Mouse (Mus musculus) liver, embryonic 16.5 days (tissue): ENCODE results near the gene Acsl3. TPM values are rescaled to one million over a fixed set of nuclear protein-coding genes. Genes with fewer than 3 reads are reported as not detected.

Experiments used
- ATAC-seq: fragments of 200-750 bp; cut with Nextera tagmentation; 2 replicates; pipeline ENCODE4 v1.8.0; 2017; ENCODE audit warnings: low read depth, mild to moderate bottlenecking, moderate number of reproducible peaks, moderate library complexity
- H3K27ac ChIP-seq: fragments of 300-500 bp; sonication (generic); 2 replicates; pipeline ENCODE4 v1.5.1; 2014; ENCODE audit warnings: mild to moderate bottlenecking, low read length
- H3K27me3 ChIP-seq: fragments of 300-500 bp; sonication (generic); 2 replicates; pipeline ENCODE4 v1.6.1; 2014; ENCODE audit warnings: low read depth, low read length, mixed read lengths; ENCODE audit not compliant: control insufficient read depth, insufficient read depth
- H3K36me3 ChIP-seq: fragments of 300-500 bp; sonication (generic); 2 replicates; pipeline ENCODE4 v1.6.1; 2014; ENCODE audit warnings: mild to moderate bottlenecking; ENCODE audit not compliant: control insufficient read depth, insufficient read depth
- H3K4me1 ChIP-seq: fragments of 300-500 bp; sonication (generic); 2 replicates; pipeline ENCODE4 v1.6.1; 2014; ENCODE audit warnings: low read depth, low read length, mixed read lengths; ENCODE audit not compliant: control insufficient read depth
- H3K4me2 ChIP-seq: fragments of 300-500 bp; sonication (generic); 2 replicates; pipeline ENCODE4 v1.6.1; 2014; ENCODE audit warnings: low read depth, low read length, mixed read lengths
- H3K4me3 ChIP-seq: fragments of 300-500 bp; sonication (generic); 2 replicates; pipeline ENCODE4 v1.5.1; 2014; ENCODE audit warnings: low read depth, mild to moderate bottlenecking, low read length
- H3K9ac ChIP-seq: fragments of 300-500 bp; sonication (generic); 2 replicates; pipeline ENCODE4 v1.6.1; 2014; ENCODE audit warnings: low read depth, low read length
- H3K9me3 ChIP-seq: fragments of 300-500 bp; sonication (generic); replicated peaks from 2 replicates; pipeline ENCODE4 v1.6.1; 2016; ENCODE audit warnings: low read length; ENCODE audit not compliant: control insufficient read depth
- WGBS: fragments of 180-500 bp; shearing (Covaris S2); extraction: QIAGEN DNeasy Blood & Tissue Kit; methylation state at CpG from one replicate; pipeline ENCODE4 v1.1.7; 2014; ENCODE audit not compliant: insufficient replicate concordance; 5-methylcytosine and 5-hydroxymethylcytosine counted together
- polyA plus RNA-seq: library from polyadenylated mRNA; unstranded; fragments of >200 nt; fragmentation: Nextera tagmentation; extraction: Ambion mirVana; gene quantifications from 2 replicates; pipeline ENCODE4 v1.2.1, GENCODE M21; 2015

The Acsl3 gene
- polyA plus RNA-seq = 17.4 and 18.9 TPM in 2 replicates

DNA sequence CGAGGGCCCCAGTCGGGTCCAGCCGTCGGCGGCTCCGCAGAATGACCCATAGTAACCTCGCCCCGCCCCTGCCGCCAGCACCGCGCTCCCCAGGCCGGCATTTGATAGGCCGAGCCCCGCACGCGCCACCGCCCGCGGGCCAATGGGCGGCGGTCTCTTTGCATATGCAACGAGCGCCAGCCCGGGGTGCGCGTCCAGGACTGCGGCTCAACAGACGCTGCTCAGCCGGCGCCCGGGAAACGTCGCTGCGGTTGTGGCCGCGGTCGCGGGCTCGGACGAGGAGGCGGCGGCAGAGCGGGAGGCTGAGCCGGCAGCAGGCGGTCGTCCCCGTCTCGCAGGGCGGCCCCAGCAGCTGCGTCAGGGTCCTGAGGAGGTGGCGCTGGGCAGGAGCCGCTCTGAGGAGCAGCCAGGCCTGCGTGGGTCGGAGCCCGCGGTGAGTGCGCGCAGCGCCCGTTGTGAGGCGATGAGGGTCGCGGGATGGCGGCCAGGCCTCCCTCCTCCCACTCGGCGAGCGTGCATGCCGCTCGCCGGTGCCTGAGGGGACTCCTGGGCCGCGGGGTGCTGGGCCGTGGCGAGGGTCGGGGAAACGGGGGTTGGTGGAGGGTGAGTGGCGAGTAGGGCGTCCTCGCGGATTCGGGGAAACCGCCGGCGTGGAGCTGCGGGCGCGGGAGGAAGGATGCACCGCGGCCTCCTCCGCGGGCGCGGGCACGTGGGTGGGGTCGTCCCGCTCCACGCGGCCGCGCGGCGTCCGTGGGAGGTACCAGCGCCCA, at the start of gene Acsl3, which contains the start of gene Utp14b:
Gene Acsl3 (plus strand): TSS at position 155 of the 770 bp plus-strand sequence.
Gene Utp14b (plus strand): TSS at position 368 of the 770 bp plus-strand sequence.
- no peaks in the 10 kb centered on the region for H3K9me3 ChIP-seq
- H3K27ac ChIP-seq = peak within 1 kb of the TSS; percentile 81
- H3K27me3 ChIP-seq = no peaks in the 10 kb centered on the region
- H3K36me3 ChIP-seq = no peaks in the 10 kb centered on the region
- H3K4me1 ChIP-seq = peaks cover 24% of the 10 kb centered on the region
- WGBS = under 1% methylated on average over 91 of the region's 104 CpGs
- H3K4me2 ChIP-seq = peak within 1 kb of the TSS; percentile 95
- peak; percentile 100 for ATAC-seq
- peak within 1 kb of the TSS; percentile 90 for H3K4me3 ChIP-seq
- peak within 1 kb of the TSS; percentile 91 for H3K9ac ChIP-seq

DNA sequence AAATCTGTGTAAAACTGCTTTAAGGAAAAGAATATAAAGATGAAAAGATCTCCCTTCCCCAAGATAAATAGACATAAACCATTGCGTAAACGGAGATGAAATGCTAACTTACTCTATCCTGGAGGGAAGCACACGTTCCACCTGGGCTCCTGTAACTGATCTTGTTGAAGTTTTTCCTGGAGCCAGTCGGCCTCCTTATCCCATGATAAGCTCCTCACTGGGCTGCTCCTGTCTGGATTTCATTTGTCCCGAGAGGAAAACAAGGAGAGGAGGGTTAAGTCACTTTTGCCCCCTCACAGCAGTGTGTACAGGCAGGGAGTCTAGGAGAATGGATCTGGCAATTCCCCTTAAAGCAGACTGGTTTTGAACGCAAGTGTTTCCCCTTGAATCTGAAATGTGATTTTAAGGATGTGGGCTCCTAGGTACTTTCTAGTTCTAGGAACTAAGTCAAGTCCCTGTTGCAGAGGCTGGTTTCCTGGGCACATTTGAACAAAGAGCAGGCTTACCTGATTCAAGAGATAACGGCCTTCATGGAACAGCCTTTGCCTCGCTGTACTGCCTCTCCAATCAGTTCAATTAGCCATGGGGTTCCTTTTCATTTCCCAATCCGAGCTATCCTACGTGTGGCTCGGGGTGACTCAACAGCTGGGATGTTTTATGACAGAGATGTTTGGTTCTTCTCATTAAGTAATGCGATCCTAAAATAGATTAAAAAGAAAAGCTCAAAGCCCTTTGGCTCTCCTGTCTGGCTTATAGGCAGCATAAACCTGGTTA, 48.3 kb upstream of the Acsl3 start:
- Histone ChIP-seq H3K27me3 (no peaks in the 10 kb centered on the region), H3K4me3 (no peak overlapping the region), H3K4me2 (no peak overlapping the region), H3K36me3 (no peaks in the 10 kb centered on the region), H3K4me1 (no peaks in the 10 kb centered on the region), H3K9me3 (no peaks in the 10 kb centered on the region), H3K9ac (no peak overlapping the region), H3K27ac (no peak overlapping the region)
- ATAC-seq = no peak
- 38% methylated on average over 12 of the region's 12 CpGs for WGBS

DNA sequence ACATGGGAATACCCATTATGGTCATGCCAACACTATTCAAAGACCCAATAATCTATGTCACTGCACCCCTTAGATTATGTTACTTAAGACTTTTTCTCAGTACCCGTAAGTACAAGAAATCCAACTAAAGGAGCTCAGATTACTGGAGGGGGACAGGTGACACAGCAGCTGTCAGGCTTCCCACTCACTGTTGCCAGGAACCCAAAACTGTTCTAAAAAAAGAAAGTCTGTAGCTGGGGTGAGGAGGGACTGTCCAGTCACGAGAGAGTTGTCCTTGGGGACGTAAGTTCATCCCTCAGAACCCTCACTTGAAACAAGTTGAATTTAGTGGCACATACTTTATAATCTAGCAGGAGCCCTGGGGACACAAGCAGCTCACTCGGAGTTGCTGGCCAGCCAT, 46.6 kb upstream of the Acsl3 start:
- no peaks in the 10 kb centered on the region for H3K27me3 ChIP-seq
- no peaks in the 10 kb centered on the region for H3K9me3 ChIP-seq
- H3K27ac ChIP-seq = no peak overlapping the region
- ATAC-seq = no peak
- H3K4me1 ChIP-seq = no peaks in the 10 kb centered on the region
- no peak overlapping the region for H3K4me2 ChIP-seq
- WGBS = 55% methylated on average over 4 of the region's 4 CpGs
- H3K36me3 ChIP-seq = no peaks in the 10 kb centered on the region
- no peak overlapping the region for H3K9ac ChIP-seq
- no peak overlapping the region for H3K4me3 ChIP-seq

DNA sequence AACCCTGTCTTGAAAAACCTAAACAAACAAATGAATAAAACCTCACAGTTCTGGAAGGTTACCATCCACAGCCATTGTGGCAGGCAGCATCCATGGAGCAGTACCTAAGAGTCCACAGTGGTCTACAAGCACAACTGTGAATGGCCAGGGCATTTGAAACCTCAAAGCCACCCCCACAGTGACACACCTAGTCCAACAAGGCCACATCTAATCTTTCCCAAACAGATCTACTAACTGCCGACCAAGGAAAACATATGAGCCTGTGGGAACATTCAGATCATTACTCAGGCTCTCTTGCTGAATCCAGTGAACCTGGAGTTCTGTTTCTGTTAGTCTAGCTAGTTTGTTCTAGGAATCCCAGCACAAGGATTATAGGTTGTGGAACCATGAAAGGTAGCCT, 44.7 kb upstream of the Acsl3 start:
- H3K27me3 ChIP-seq = no peaks in the 10 kb centered on the region
- no peaks in the 10 kb centered on the region for H3K9me3 ChIP-seq
- H3K9ac ChIP-seq = no peak overlapping the region
- H3K4me3 ChIP-seq = no peak overlapping the region
- WGBS = 50% methylated on average over 1 of the region's 1 CpGs
- H3K36me3 ChIP-seq = no peaks in the 10 kb centered on the region
- H3K4me1 ChIP-seq = no peaks in the 10 kb centered on the region
- no peak for ATAC-seq
- H3K4me2 ChIP-seq = no peak overlapping the region
- H3K27ac ChIP-seq = no peak overlapping the region

DNA sequence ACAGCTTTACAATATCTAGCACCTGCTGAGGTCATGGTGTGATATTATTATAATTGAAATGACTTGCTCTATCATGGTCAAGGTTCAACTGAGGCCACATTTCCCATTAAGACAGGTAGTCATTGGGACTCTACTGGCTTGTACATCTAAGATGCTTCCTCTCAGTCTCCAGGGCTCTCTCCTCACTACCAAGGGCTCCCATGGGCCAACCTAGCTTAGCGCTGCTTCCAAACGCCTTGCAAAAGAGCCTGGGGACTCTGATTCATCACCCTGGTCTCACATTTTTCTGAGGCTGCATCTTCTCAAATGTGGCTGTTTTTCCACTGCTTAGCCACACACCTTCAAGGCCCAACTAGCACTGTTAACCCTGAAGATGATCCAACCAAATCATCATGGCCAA, 33.3 kb upstream of the Acsl3 start:
- H3K36me3 ChIP-seq = no peaks in the 10 kb centered on the region
- H3K4me3 ChIP-seq = no peak overlapping the region
- no peak overlapping the region for H3K9ac ChIP-seq
- no peaks in the 10 kb centered on the region for H3K4me1 ChIP-seq
- no peak overlapping the region for H3K4me2 ChIP-seq
- no peak for ATAC-seq
- no peaks in the 10 kb centered on the region for H3K27me3 ChIP-seq
- H3K27ac ChIP-seq = no peak overlapping the region
- H3K9me3 ChIP-seq = no peaks in the 10 kb centered on the region
- 90% methylated on average over 2 of the region's 2 CpGs for WGBS

DNA sequence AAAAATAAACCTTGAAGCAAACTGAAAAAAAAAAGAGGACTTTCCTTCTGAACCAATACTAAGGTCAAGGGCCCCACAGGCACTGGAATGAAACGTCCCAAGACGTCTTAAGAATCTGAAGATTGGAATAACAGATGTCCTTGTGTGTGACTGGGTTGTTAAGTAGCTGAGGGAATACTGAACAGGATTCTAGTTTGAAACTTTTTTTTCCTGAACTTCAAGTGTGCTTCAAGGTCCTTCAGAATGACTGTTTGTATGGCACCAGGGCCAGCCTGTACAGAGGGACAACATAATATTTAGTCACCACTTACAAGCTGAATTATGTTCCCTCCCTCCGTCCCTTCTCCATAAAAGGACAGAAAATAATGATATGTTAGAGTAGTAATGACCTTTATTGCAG, 23.1 kb upstream of the Acsl3 start:
- no peak for ATAC-seq

DNA sequence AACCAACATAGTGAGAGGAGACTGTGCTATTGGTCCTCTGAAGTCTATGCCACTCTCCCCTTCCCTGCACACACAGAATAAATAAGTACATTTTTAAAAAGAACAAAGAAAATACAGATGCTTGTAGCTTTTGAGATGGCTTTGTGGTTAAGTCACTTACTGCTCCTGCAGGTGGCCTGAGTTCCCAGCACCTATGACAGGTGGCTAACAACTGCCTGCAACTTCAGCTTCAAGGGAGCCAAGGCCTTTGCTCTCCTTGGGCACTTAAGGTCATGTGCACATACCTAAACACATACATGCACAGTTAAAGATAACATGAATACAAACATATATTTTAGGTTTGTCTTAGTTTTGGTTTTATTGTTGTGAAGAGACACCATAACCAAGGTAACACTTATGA, 16.8 kb upstream of the Acsl3 start:
- H3K36me3 ChIP-seq = no peaks in the 10 kb centered on the region
- H3K4me2 ChIP-seq = no peak overlapping the region
- H3K9me3 ChIP-seq = no peaks in the 10 kb centered on the region
- H3K27ac ChIP-seq = no peak overlapping the region
- H3K4me1 ChIP-seq = no peaks in the 10 kb centered on the region
- H3K27me3 ChIP-seq = no peaks in the 10 kb centered on the region
- no peak overlapping the region for H3K9ac ChIP-seq
- no peak overlapping the region for H3K4me3 ChIP-seq
- ATAC-seq = no peak

More for the DNA sequence above, 23.1 kb upstream of the Acsl3 start:
- H3K4me2 ChIP-seq = no peak overlapping the region
- H3K27ac ChIP-seq = no peak overlapping the region
- H3K4me1 ChIP-seq = no peaks in the 10 kb centered on the region
- H3K9ac ChIP-seq = no peak overlapping the region
- no peaks in the 10 kb centered on the region for H3K36me3 ChIP-seq
- no peaks in the 10 kb centered on the region for H3K9me3 ChIP-seq
- 55% methylated on average over 3 of the region's 3 CpGs for WGBS
- no peak overlapping the region for H3K4me3 ChIP-seq
- no peaks in the 10 kb centered on the region for H3K27me3 ChIP-seq

DNA sequence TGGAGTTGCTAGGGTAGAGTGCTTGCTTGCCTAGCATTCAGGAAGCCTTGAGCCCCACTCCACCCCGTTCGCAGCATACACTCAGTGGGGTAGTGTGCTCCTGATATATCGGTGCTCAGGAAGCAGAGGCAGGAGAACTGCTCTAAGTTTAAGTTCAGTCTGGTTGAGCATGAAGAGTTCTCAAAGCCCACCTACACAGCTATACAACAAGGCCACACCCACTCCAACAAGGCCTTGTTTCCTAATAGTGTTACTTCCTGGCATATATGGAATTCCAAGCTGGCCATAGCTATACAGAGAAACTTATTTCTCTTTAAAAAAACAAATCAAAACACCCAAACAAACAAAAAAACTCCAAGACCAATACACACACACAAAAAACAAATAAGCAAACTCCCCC, 15.8 kb upstream of the Acsl3 start:
- H3K36me3 ChIP-seq = no peaks in the 10 kb centered on the region
- H3K9ac ChIP-seq = no peak overlapping the region
- ATAC-seq = no peak
- H3K4me1 ChIP-seq = no peaks in the 10 kb centered on the region
- no peak overlapping the region for H3K27ac ChIP-seq
- no peaks in the 10 kb centered on the region for H3K27me3 ChIP-seq
- no peak overlapping the region for H3K4me2 ChIP-seq
- H3K4me3 ChIP-seq = no peak overlapping the region
- H3K9me3 ChIP-seq = no peaks in the 10 kb centered on the region
- WGBS = 75% methylated on average over 3 of the region's 3 CpGs

DNA sequence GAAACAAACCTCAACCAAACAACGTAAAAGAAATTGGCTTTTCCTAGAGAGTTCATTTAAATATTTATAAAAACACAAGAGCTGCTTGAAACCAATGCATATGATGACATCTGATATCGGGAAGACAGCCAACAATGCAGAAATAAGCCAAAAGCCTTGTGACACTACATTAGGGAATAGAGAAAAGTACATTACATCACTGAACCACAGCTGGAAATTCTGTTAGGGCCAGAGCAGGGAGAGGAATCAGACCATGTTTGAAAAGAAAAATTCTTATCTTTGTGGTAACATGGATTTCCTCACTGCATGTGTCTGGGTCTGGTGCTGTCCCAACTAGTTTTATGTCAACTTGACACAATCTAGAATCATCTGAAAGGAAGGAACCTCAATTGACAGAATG, 15.4 kb upstream of the Acsl3 start:
- Histone ChIP-seq H3K9me3 (no peaks in the 10 kb centered on the region), H3K27me3 (no peaks in the 10 kb centered on the region), H3K9ac (no peak overlapping the region), H3K4me2 (no peak overlapping the region), H3K4me3 (no peak overlapping the region), H3K36me3 (no peaks in the 10 kb centered on the region), H3K27ac (no peak overlapping the region), H3K4me1 (no peaks in the 10 kb centered on the region)
- WGBS = 53% methylated on average over 2 of the region's 2 CpGs
- ATAC-seq = no peak
